Mouse (Mus musculus) heart, adult 18-20 months (tissue): ENCODE results near the gene Faim. TPM values are rescaled to one million over a fixed set of nuclear protein-coding genes. Genes with fewer than 3 reads are reported as not detected.

Experiments used
- DNase-seq, 2 experiments: peaks; one replicate each; pipeline ENCODE4 v3.0.0; 2021 to 2022; ENCODE audit warnings: mixed read lengths in 1 of 2
- long read RNA-seq, 2 experiments: library from polyadenylated mRNA; stranded (forward); transcript quantifications; one replicate each; pipeline ENCODE4 v2.0.0; 2021
- total RNA-seq, 2 experiments: library from RNA; stranded (reverse); gene quantifications; 2 replicates each; pipeline ENCODE4 v1.2.3; 2021

Gene Faim
- 1 to 10 TPM; 4.8 to 5.6 TPM for total RNA-seq
- long read RNA-seq, experiment 1, transcript Faim-201 (5 exons, 1,019 nt): major isoform, 9 of 10 reads
- long read RNA-seq, experiment 1, partial matches to known transcripts: 1 of 10 reads
- long read RNA-seq, experiment 1, other reads (novel, unspliced or antisense): 0 of 10 reads
- long read RNA-seq, experiment 2, partial matches to known transcripts: 1 of 5 reads
- long read RNA-seq, experiment 2, other reads (novel, unspliced or antisense): 0 of 5 reads

- peak; percentile 100 for DNase-seq
Observed at GRCm38 (mm10) chr9:98985800-98986475, at the start of gene Faim. Gene Faim (plus strand): TSS chr9:98986373.

- no peak for DNase-seq
Observed at GRCm38 (mm10) chr9:98939290-98939689, 46.9 kb upstream of the Faim start.

GRCm38 (mm10) chr9:98952171-98953050 lies 33.8 kb upstream of the Faim start:
- no peak for DNase-seq

- no peak for DNase-seq
Observed at GRCm38 (mm10) chr9:98953291-98953690, 32.9 kb upstream of the Faim start.

- DNase-seq: no peak
Observed at GRCm38 (mm10) chr9:98953830-98954229, 32.3 kb upstream of the Faim start.

GRCm38 (mm10) chr9:98954391-98955102 lies 31.6 kb upstream of the Faim start:
- peak in 1 of 2 experiments; percentile 47 for DNase-seq

GRCm38 (mm10) chr9:98955103-98955715 lies 31.0 kb upstream of the Faim start, which contains the start of gene Foxl2:
Gene Foxl2 (plus strand): TSS chr9:98955288.
- peak in 1 of 2 experiments; percentile 44 for DNase-seq

- DNase-seq: peak; percentile 27 to 47
Observed at GRCm38 (mm10) chr9:98955716-98956224, 30.4 kb upstream of the Faim start.

GRCm38 (mm10) chr9:98956591-98957381 lies 29.4 kb upstream of the Faim start:
- peak in 1 of 2 experiments; percentile 45 for DNase-seq

GRCm38 (mm10) chr9:98957751-98958351 lies 28.3 kb upstream of the Faim start:
- DNase-seq: peak in 1 of 2 experiments; percentile 54

- no peak for DNase-seq
Observed at GRCm38 (mm10) chr9:98958628-98959027, 27.5 kb upstream of the Faim start.

- no peak for DNase-seq
Observed at GRCm38 (mm10) chr9:98959851-98960250, 26.3 kb upstream of the Faim start.

GRCm38 (mm10) chr9:98960348-98960747 lies 25.8 kb upstream of the Faim start:
- DNase-seq: no peak

GRCm38 (mm10) chr9:98961591-98962477 lies 24.3 kb upstream of the Faim start:
- no peak for DNase-seq

GRCm38 (mm10) chr9:98962478-98963142 lies 23.6 kb upstream of the Faim start:
- no peak for DNase-seq

GRCm38 (mm10) chr9:98963661-98964060 lies 22.5 kb upstream of the Faim start:
- no peak for DNase-seq

GRCm38 (mm10) chr9:98965084-98965483 lies 21.1 kb upstream of the Faim start:
- DNase-seq: no peak

GRCm38 (mm10) chr9:98973101-98973521 lies 13.1 kb upstream of the Faim start:
- DNase-seq: no peak
